Mouse (Mus musculus) CH12.LX (cell line): Measurements from ENCODE around the gene Il1r1. TPM values are rescaled to one million over a fixed set of nuclear protein-coding genes. Genes with fewer than 3 reads are reported as not detected.

ENCODE experiments used
- DNase-seq: peaks from one replicate; pipeline ENCODE4 v3.0.0-alpha.2; 2013; ENCODE audit errors: extremely low read depth
- H3K27ac ChIP-seq: 2 replicates; pipeline ENCODE4 v1.5.1; 2012; ENCODE audit warnings: low read depth, mild to moderate bottlenecking, control low read depth, moderate library complexity; ENCODE audit not compliant: insufficient read depth
- H3K27me3 ChIP-seq: replicated peaks from 2 replicates; pipeline ENCODE3; 2012; ENCODE audit warnings: inconsistent platforms
- H3K36me3 ChIP-seq, 2 experiments: replicated peaks in 1 of 2; 2 replicates each; pipeline versions ENCODE3 to v1.6.1; 2012; ENCODE audit warnings: inconsistent platforms in 1 of 2, low read length in 1 of 2, mild to moderate bottlenecking in 1 of 2, mixed read lengths in 1 of 2, moderate library complexity in 1 of 2; ENCODE audit not compliant: control insufficient read depth in 1 of 2, insufficient read depth in 1 of 2
- H3K4me1 ChIP-seq, 2 experiments: 2 replicates each; pipeline ENCODE4 v1.6.1; 2012; ENCODE audit warnings: inconsistent platforms in 1 of 2, moderate library complexity in 1 of 2; ENCODE audit not compliant: insufficient read depth in 2 of 2, control insufficient read depth in 1 of 2
- H3K4me2 ChIP-seq: 2 replicates; pipeline ENCODE4 v1.6.1; 2012; ENCODE audit warnings: low read depth, mild to moderate bottlenecking, control low read depth; ENCODE audit not compliant: poor library complexity, insufficient read depth, severe bottlenecking
- H3K4me3 ChIP-seq, 3 experiments: fragments of 150-350 bp in 1 of 3; sonication (generic) in 1 of 3; replicated peaks in 1 of 3; 2 replicates each; pipeline versions ENCODE3 to v1.5.1; 2011 to 2012; ENCODE audit warnings: low read depth in 2 of 3, low read length in 2 of 3, mild to moderate bottlenecking in 2 of 3, moderate library complexity in 2 of 3, control low read depth in 1 of 3, improper control_type of control experiment in 1 of 3, inconsistent platforms in 1 of 3, mixed read lengths in 1 of 3; ENCODE audit not compliant: poor library complexity in 1 of 3
- H3K79me2 ChIP-seq: replicated peaks from 2 replicates; pipeline ENCODE4 v1.6.1; 2012; ENCODE audit warnings: mild to moderate bottlenecking, moderate library complexity; ENCODE audit not compliant: control insufficient read depth, poor library complexity, insufficient read depth, severe bottlenecking; ENCODE audit errors: extremely low read depth
- H3K9ac ChIP-seq: 2 replicates; pipeline ENCODE4 v1.6.1; 2012; ENCODE audit warnings: low read depth, mild to moderate bottlenecking, control low read depth, moderate library complexity; ENCODE audit not compliant: insufficient read depth
- H3K9me3 ChIP-seq: replicated peaks from 2 replicates; pipeline ENCODE3; 2012; ENCODE audit warnings: low read length, inconsistent platforms, mixed read lengths
- BHLHE40 ChIP-seq: IDR thresholded peaks from 2 replicates; pipeline ENCODE4 v1.6.1; 2011; ENCODE audit warnings: mild to moderate bottlenecking, low read depth, low read length, improper control_type of control experiment
- CHD1 ChIP-seq: IDR thresholded peaks from 2 replicates; pipeline ENCODE4 v1.6.1; 2012; ENCODE audit warnings: low read depth, low read length, improper control_type of control experiment, inconsistent platforms
- E2F4 ChIP-seq: IDR thresholded peaks from 2 replicates; pipeline ENCODE4 v1.6.1; 2011; ENCODE audit warnings: low read depth, low read length, improper control_type of control experiment; ENCODE audit not compliant: insufficient replicate concordance
- ELF1 ChIP-seq: IDR thresholded peaks from 2 replicates; pipeline ENCODE4 v1.6.1; 2014; ENCODE audit warnings: low read depth, mild to moderate bottlenecking, inconsistent platforms, low read length, improper control_type of control experiment
- EP300 ChIP-seq: IDR thresholded peaks from 2 replicates; pipeline ENCODE4 v1.6.1; 2011; ENCODE audit warnings: low read length, improper control_type of control experiment
- ETS1 ChIP-seq: conservative IDR thresholded peaks from 2 replicates; pipeline ENCODE4 v1.6.1; 2012; ENCODE audit warnings: low read depth, mild to moderate bottlenecking, inconsistent platforms, low read length, improper control_type of control experiment, moderate library complexity
- GABPA ChIP-seq: IDR thresholded peaks from 2 replicates; pipeline ENCODE4 v1.6.1; 2012; ENCODE audit warnings: low read depth, low read length, improper control_type of control experiment, inconsistent platforms; ENCODE audit not compliant: insufficient replicate concordance
- HCFC1 ChIP-seq: IDR thresholded peaks from 2 replicates; pipeline ENCODE4 v1.6.1; 2012; ENCODE audit warnings: low read depth, mild to moderate bottlenecking, inconsistent platforms, low read length, improper control_type of control experiment
- IRF4 ChIP-seq: IDR thresholded peaks from 2 replicates; pipeline ENCODE4 v1.6.1; 2014; ENCODE audit warnings: low read depth, mild to moderate bottlenecking, inconsistent platforms, low read length, improper control_type of control experiment
- JUN ChIP-seq: IDR thresholded peaks from 2 replicates; pipeline ENCODE4 v1.6.1; 2011; ENCODE audit warnings: low read depth, mild to moderate bottlenecking, low read length, improper control_type of control experiment, moderate library complexity; ENCODE audit not compliant: insufficient read depth
- KAT2A ChIP-seq: IDR thresholded peaks from 2 replicates; pipeline ENCODE4 v1.6.1; 2012; ENCODE audit warnings: low read length, improper control_type of control experiment, inconsistent platforms; ENCODE audit not compliant: insufficient replicate concordance
- MAFK ChIP-seq: IDR thresholded peaks from 2 replicates; pipeline ENCODE4 v1.6.1; 2011; ENCODE audit warnings: low read length, improper control_type of control experiment; ENCODE audit not compliant: insufficient replicate concordance
- MAZ ChIP-seq: IDR thresholded peaks from 2 replicates; pipeline ENCODE4 v1.6.1; 2012; ENCODE audit warnings: low read depth, mild to moderate bottlenecking, inconsistent platforms, low read length, improper control_type of control experiment, moderate library complexity
- MYC ChIP-seq: IDR thresholded peaks from 2 replicates; pipeline ENCODE4 v1.6.1; 2011; ENCODE audit warnings: low read depth, mild to moderate bottlenecking, improper control_type of control experiment, low read length
- NELFE ChIP-seq: IDR thresholded peaks from 2 replicates; pipeline ENCODE4 v1.6.1; 2011; ENCODE audit warnings: low read depth, low read length, improper control_type of control experiment
- PAX5 ChIP-seq: IDR thresholded peaks from 2 replicates; pipeline ENCODE4 v1.6.1; 2012; ENCODE audit warnings: low read length, inconsistent platforms, mixed read lengths
- POLR2A ChIP-seq: IDR thresholded peaks from 2 replicates; pipeline ENCODE4 v1.6.1; 2011; ENCODE audit warnings: low read depth, mild to moderate bottlenecking, improper control_type of control experiment, low read length
- POLR2AphosphoS2 ChIP-seq: IDR thresholded peaks from 2 replicates; pipeline ENCODE4 v1.6.1; 2011; ENCODE audit warnings: low read depth, low read length, improper control_type of control experiment
- RAD21 ChIP-seq: IDR thresholded peaks from 2 replicates; pipeline ENCODE4 v1.6.1; 2011; ENCODE audit warnings: low read depth, mild to moderate bottlenecking, low read length, improper control_type of control experiment, moderate library complexity
- RCOR1 ChIP-seq: conservative IDR thresholded peaks from 2 replicates; pipeline ENCODE4 v1.6.1; 2012; ENCODE audit warnings: low read depth, mild to moderate bottlenecking, inconsistent platforms, low read length, improper control_type of control experiment
- SIN3A ChIP-seq: IDR thresholded peaks from 2 replicates; pipeline ENCODE4 v1.6.1; 2012; ENCODE audit warnings: low read length, improper control_type of control experiment, inconsistent platforms
- SMC3 ChIP-seq: IDR thresholded peaks from 2 replicates; pipeline ENCODE4 v1.6.1; 2011; ENCODE audit warnings: low read depth, low read length, improper control_type of control experiment
- TCF12 ChIP-seq: IDR thresholded peaks from 2 replicates; pipeline ENCODE4 v1.6.1; 2014; ENCODE audit warnings: low read depth, mild to moderate bottlenecking, inconsistent platforms, low read length, improper control_type of control experiment
- UBTF ChIP-seq: IDR thresholded peaks from 2 replicates; pipeline ENCODE4 v1.6.1; 2012; ENCODE audit warnings: low read depth, mild to moderate bottlenecking, inconsistent platforms, low read length, improper control_type of control experiment, moderate library complexity
- USF1 ChIP-seq: IDR thresholded peaks from 2 replicates; pipeline ENCODE4 v1.6.1; 2014; ENCODE audit warnings: low read depth, mild to moderate bottlenecking, inconsistent platforms, low read length, improper control_type of control experiment
- ZKSCAN1 ChIP-seq: IDR thresholded peaks from 2 replicates; pipeline ENCODE4 v1.6.1; 2012; ENCODE audit warnings: low read depth, inconsistent platforms, low read length, improper control_type of control experiment, borderline replicate concordance
- ZMIZ1 ChIP-seq: IDR thresholded peaks from 2 replicates; pipeline ENCODE4 v1.6.1; 2012; ENCODE audit warnings: low read depth, mild to moderate bottlenecking, inconsistent platforms, low read length, improper control_type of control experiment
- ZNF384 ChIP-seq: IDR thresholded peaks from 2 replicates; pipeline ENCODE4 v1.6.1; 2012; ENCODE audit warnings: low read depth, low read length, improper control_type of control experiment, inconsistent platforms
- dilution Hi-C: fragments of 300-500 bp; cut with MboI; formaldehyde crosslinking; loops from 2 replicates; pipeline ENCODE4 v1.14.3; 2020; ENCODE audit warnings: low sequenced_read_pairs; ENCODE audit not compliant: extremely low pct_unique_long_range_greater_than_20kb, extremely low pct_ligation_motif_present
- in situ Hi-C: fragments of 300-500 bp; cut with MboI; formaldehyde crosslinking; loops from 3 replicates; pipeline ENCODE4 v1.14.3; 2019; ENCODE audit warnings: low sequenced_read_pairs, low pct_ligation_motif_present, low pct_unique_long_range_greater_than_20kb, mixed read lengths
- polyA plus RNA-seq: library from polyadenylated mRNA; unstranded; fragments of >175 nt; gene quantifications from 2 replicates; pipeline ENCODE4 v1.2.1, GENCODE M21; 2012; ENCODE audit warnings: low read depth; ENCODE audit not compliant: insufficient read length
- total RNA-seq, 2 experiments: library from RNA; depleted of rRNA; stranded (reverse); fragments of 300-350 nt in 1 of 2; fragments of >200 nt in 1 of 2; gene quantifications; 2 replicates each; pipeline ENCODE4 v1.2.3; 2012 to 2014

The Il1r1 gene
- total and polyA plus RNA-seq, 3 experiments = 0.04 TPM; not detected in 2

DNA sequence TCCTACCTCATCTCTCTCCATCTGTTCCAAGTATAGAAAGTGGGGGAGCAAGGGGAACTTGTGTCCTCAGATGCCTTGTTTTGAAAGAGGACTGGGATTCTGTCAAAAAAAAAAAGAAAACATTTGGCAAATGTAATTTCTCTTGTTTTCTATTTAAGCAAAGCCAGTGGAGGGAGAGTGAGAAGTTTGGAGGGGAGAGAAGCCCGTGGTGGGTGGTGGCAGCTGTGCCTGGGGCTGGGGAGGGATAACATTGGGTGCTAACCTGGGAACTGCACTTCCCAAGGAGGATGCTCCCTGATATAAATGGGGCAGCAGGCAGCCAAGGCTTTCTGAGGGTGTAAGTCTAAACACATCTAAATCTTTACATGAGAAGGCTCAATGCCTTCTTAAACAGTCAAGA is 136.7 kb downstream of the Il1r1 start:
- in situ Hi-C loops = no loop called here
- Histone ChIP-seq H3K79me2 (no peaks in the 10 kb centered on the region), H3K9ac (no peak overlapping the region), H3K9me3 (no peaks in the 10 kb centered on the region), H3K27me3 (no peaks in the 10 kb centered on the region), H3K36me3 (no peaks in the 10 kb centered on the region), H3K4me3 (no peak overlapping the region), H3K27ac (no peak overlapping the region), H3K4me2 (no peak overlapping the region), H3K4me1 (peaks cover 3 to 19% of the 10 kb centered on the region in 2 experiments; a peak in 3 of 4 replicates)
- TF ChIP-seq ZKSCAN1 = no peak
- TF ChIP-seq CHD1 = no peak
- no peak for TF ChIP-seq HCFC1
- TF ChIP-seq SMC3 = no peak
- no peak for TF ChIP-seq NELFE
- TF ChIP-seq MAZ = no peak
- no peak for TF ChIP-seq ETS1
- no peak for TF ChIP-seq GABPA
- no peak for TF ChIP-seq KAT2A
- TF ChIP-seq MYC = no peak
- TF ChIP-seq BHLHE40 = no peak
- no peak for TF ChIP-seq USF1
- no peak for TF ChIP-seq SIN3A
- no peak for TF ChIP-seq RCOR1
- no peak for TF ChIP-seq EP300
- no peak for TF ChIP-seq ELF1
- TF ChIP-seq TCF12 = no peak
- dilution Hi-C loops = no loop called here
- DNase-seq = no peak

DNA sequence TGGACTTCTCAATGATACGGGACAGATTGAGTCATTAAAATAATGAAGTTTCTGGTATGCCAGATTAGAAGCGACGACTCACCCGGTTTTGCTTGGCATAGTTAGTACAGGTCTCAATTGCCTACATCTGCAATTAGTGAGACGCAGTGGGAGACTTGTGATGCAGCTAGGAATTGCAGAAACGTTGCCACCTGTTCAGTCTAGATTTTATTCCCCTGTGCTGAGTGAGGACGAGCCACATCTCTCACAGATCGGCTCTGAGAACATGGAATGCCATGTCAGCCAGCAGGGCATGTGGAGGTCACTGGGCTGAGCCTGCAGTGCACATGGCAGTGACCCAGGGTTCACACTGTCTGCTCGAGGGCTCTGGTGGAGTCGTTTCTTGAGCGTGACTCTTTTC is 137.9 kb downstream of the Il1r1 start:
- in situ Hi-C loops (no loop called here), dilution Hi-C loops (no loop called here)
- no peaks in the 10 kb centered on the region for H3K27me3 ChIP-seq
- no peaks in the 10 kb centered on the region for H3K36me3 ChIP-seq
- H3K27ac ChIP-seq = no peak overlapping the region
- TF ChIP-seq ETS1 (no peak), MYC (no peak), POLR2A (no peak), POLR2AphosphoS2 (no peak), UBTF (no peak), IRF4 (no peak), BHLHE40 (no peak), RAD21 (no peak), PAX5 (no peak), JUN (no peak), ZMIZ1 (no peak), USF1 (no peak), ZNF384 (no peak), ELF1 (no peak), E2F4 (no peak), MAFK (no peak), SIN3A (no peak)
- no peaks in the 10 kb centered on the region for H3K9me3 ChIP-seq
- no peak for DNase-seq
- no peak overlapping the region for H3K9ac ChIP-seq
- H3K4me1 ChIP-seq = peaks cover 5 to 25% of the 10 kb centered on the region in 2 experiments; a peak in 3 of 4 replicates
- H3K4me3 ChIP-seq = no peak overlapping the region
- H3K79me2 ChIP-seq = no peaks in the 10 kb centered on the region
- H3K4me2 ChIP-seq = no peak overlapping the region
